Mouse (Mus musculus): ENCODE data around the gene Stk11. TPM values are rescaled to one million over a fixed set of nuclear protein-coding genes. Genes with fewer than 3 reads are reported as not detected.

Stk11 gene
- polyA plus RNA-seq, 1 experiment from 2014 or later = 13.8 TPM

DNA sequence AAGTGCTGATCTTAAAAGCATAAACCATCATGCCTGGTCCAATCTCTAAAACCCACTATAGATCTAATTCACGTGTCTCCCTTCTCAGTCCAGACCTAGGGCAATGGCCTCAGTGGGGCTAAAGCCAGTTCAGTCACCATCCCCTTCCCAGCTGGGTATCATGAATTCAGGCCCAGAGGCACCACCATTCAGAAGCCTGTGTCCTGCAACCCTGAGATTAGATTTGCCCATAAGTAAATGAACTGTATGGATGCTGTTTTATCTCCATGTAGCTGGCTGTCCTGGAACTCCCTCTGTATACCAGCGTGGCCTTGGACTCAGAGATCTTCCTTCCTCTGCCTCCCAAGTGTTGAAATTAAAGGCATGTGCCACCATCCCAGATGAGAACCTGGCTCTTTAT lies 12.6 kb upstream of the Stk11 start:
- Histone ChIP-seq H3K27ac (ENCODE audit: low read length) (peak overlapping the region; percentile 67), H3K27me3 (ENCODE audit: control insufficient read depth, insufficient read depth, low read length) (no peaks in the 10 kb centered on the region), H3K9me3 (replicated peaks; ENCODE audit: control insufficient read depth, low read length) (no peaks in the 10 kb centered on the region), H3K9ac (ENCODE audit: low read length) (peak overlapping the region; percentile 94), H3K4me2 (ENCODE audit: low read depth, low read length) (peak overlapping the region; percentile 47; the same call in 1 of the 2 replicates), H3K4me3 (ENCODE audit: low read length) (no peak overlapping the region; the same call in 1 of the 2 replicates), H3K4me1 (ENCODE audit: control insufficient read depth, insufficient read depth, low read length) (peaks cover 16% of the 10 kb centered on the region), H3K36me3 (ENCODE audit: control insufficient read depth, insufficient read depth) (no peaks in the 10 kb centered on the region)
- ATAC-seq (replicated peaks; ENCODE audit: extremely low read depth, insufficient read depth, low FRiP score) = no peak
- WGBS = 85% methylated on average over 2 of the region's 2 CpGs

DNA sequence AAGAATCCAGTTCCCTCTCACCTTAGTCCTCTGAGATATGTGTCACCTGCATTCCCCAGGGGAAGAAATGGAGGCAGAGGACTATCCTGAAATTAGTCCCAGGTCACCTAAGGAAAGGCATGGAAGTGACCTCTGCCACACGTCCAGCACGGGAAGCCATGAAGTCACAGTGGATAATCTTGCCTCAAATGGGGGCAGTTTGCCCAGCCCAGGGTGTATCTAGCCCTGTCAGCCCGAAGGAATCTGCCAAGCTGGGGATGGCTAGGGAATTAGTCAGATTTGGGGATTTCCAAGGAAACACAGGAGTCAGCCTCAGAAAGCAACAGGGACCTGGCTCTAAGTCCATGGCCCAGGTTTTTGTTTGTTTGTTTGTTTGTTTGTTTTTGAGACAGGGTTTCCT lies 11.4 kb upstream of the Stk11 start:
- Histone ChIP-seq H3K4me3 (ENCODE audit: low read length) (no peak overlapping the region), H3K9ac (ENCODE audit: low read length) (no peak overlapping the region), H3K4me2 (ENCODE audit: low read depth, low read length) (no peak overlapping the region), H3K4me1 (ENCODE audit: control insufficient read depth, insufficient read depth, low read length) (peaks cover 16% of the 10 kb centered on the region), H3K36me3 (ENCODE audit: control insufficient read depth, insufficient read depth) (no peaks in the 10 kb centered on the region), H3K27me3 (ENCODE audit: control insufficient read depth, insufficient read depth, low read length) (no peaks in the 10 kb centered on the region), H3K9me3 (replicated peaks; ENCODE audit: control insufficient read depth, low read length) (no peaks in the 10 kb centered on the region), H3K27ac (ENCODE audit: low read length) (no peak overlapping the region)
- 80% methylated on average over 3 of the region's 3 CpGs for WGBS
- ATAC-seq (replicated peaks; ENCODE audit: extremely low read depth, insufficient read depth, low FRiP score) = no peak

DNA sequence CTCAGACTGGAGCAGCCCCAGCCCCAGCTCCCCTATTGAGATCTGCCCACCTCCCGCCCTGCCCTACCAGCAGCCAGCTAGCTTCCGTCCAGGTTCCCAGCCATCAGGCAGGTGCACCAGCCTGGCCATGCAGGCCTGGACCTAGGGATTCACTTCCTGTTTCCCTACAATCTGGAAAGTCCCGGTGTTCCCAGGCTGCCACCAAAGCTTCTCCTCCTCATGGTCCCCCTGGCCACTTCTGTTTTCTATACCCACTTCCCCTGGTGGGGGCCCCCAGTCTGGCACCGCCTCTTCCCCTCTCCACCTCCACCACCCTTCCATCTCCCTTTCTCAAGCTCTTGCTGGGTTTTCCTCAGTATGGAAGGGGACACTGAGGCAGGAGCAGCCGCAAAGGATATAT lies 10.1 kb upstream of the Stk11 start, which contains the start of gene Sbno2:
Sbno2 (minus strand) TSS at position 112 of the 400 bp plus-strand sequence.
- Histone ChIP-seq H3K4me1 (ENCODE audit: control insufficient read depth, insufficient read depth, low read length) (peaks cover 16% of the 10 kb centered on the region), H3K9ac (ENCODE audit: low read length) (no peak within 1 kb of the TSS), H3K9me3 (replicated peaks; ENCODE audit: control insufficient read depth, low read length) (no peaks in the 10 kb centered on the region), H3K4me2 (ENCODE audit: low read depth, low read length) (no peak within 1 kb of the TSS), H3K27me3 (ENCODE audit: control insufficient read depth, insufficient read depth, low read length) (no peaks in the 10 kb centered on the region), H3K4me3 (ENCODE audit: low read length) (no peak within 1 kb of the TSS), H3K36me3 (ENCODE audit: control insufficient read depth, insufficient read depth) (no peaks in the 10 kb centered on the region), H3K27ac (ENCODE audit: low read length) (no peak within 1 kb of the TSS)
- WGBS = 68% methylated on average over 5 of the region's 5 CpGs
- ATAC-seq (replicated peaks; ENCODE audit: extremely low read depth, insufficient read depth, low FRiP score) = no peak

DNA sequence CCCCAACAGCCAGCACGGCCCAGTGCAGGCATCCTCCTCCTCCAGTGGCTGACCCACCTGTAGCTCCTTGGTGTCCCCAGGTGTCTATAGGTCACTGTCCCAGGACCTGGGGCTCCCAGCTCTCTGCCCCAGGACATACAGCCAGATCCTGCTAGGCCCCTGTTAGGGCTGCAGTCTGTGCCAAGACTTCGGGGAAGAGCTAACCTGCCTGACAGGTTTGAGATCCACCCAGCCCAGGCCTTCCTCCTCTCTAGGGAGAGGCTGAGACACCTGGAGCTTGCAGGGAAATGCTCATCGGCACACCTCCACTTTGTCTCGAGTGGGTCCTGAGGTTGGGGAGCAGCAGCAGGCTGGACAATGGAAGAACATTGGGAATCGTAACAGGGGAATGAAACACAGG lies 9.7 kb upstream of the Stk11 start:
- Histone ChIP-seq H3K4me3 (ENCODE audit: low read length) (no peak overlapping the region), H3K4me1 (ENCODE audit: control insufficient read depth, insufficient read depth, low read length) (peaks cover 14% of the 10 kb centered on the region), H3K9me3 (replicated peaks; ENCODE audit: control insufficient read depth, low read length) (no peaks in the 10 kb centered on the region), H3K27me3 (ENCODE audit: control insufficient read depth, insufficient read depth, low read length) (no peaks in the 10 kb centered on the region), H3K27ac (ENCODE audit: low read length) (no peak overlapping the region), H3K36me3 (ENCODE audit: control insufficient read depth, insufficient read depth) (no peaks in the 10 kb centered on the region), H3K9ac (ENCODE audit: low read length) (no peak overlapping the region), H3K4me2 (ENCODE audit: low read depth, low read length) (no peak overlapping the region)
- WGBS = 68% methylated on average over 5 of the region's 5 CpGs
- ATAC-seq (replicated peaks; ENCODE audit: extremely low read depth, insufficient read depth, low FRiP score) = no peak

DNA sequence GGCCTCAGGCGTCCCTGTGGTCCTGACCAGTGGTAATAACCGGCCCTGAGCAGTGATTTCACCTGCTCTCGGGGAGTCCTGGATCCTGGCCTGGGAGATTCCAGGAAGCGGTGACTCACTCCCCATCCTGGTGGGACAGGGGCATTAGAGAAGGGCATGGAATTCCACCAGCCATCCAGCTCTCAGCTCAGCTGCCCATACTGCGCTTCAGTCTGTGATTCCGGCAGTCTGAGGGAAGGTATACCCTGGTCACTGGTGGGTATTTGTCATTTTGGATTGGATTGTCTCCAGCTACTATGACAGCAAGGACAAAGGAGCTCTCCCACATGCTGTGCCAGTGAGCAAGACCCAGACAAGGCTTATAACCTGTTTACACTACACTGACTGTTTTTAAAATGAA lies 7.9 kb upstream of the Stk11 start:
- H3K36me3 ChIP-seq (ENCODE audit: control insufficient read depth, insufficient read depth) = no peaks in the 10 kb centered on the region
- H3K4me2 ChIP-seq (ENCODE audit: low read depth, low read length) = no peak overlapping the region
- 61% methylated on average over 6 of the region's 6 CpGs for WGBS
- ATAC-seq (replicated peaks; ENCODE audit: extremely low read depth, insufficient read depth, low FRiP score) = no peak
- H3K27ac ChIP-seq (ENCODE audit: low read length) = no peak overlapping the region
- no peaks in the 10 kb centered on the region for H3K27me3 ChIP-seq (ENCODE audit: control insufficient read depth, insufficient read depth, low read length)
- no peak overlapping the region for H3K9ac ChIP-seq (ENCODE audit: low read length)
- H3K4me1 ChIP-seq (ENCODE audit: control insufficient read depth, insufficient read depth, low read length) = peaks cover 3% of the 10 kb centered on the region
- H3K9me3 ChIP-seq (replicated peaks; ENCODE audit: control insufficient read depth, low read length) = no peaks in the 10 kb centered on the region
- no peak overlapping the region for H3K4me3 ChIP-seq (ENCODE audit: low read length)

DNA sequence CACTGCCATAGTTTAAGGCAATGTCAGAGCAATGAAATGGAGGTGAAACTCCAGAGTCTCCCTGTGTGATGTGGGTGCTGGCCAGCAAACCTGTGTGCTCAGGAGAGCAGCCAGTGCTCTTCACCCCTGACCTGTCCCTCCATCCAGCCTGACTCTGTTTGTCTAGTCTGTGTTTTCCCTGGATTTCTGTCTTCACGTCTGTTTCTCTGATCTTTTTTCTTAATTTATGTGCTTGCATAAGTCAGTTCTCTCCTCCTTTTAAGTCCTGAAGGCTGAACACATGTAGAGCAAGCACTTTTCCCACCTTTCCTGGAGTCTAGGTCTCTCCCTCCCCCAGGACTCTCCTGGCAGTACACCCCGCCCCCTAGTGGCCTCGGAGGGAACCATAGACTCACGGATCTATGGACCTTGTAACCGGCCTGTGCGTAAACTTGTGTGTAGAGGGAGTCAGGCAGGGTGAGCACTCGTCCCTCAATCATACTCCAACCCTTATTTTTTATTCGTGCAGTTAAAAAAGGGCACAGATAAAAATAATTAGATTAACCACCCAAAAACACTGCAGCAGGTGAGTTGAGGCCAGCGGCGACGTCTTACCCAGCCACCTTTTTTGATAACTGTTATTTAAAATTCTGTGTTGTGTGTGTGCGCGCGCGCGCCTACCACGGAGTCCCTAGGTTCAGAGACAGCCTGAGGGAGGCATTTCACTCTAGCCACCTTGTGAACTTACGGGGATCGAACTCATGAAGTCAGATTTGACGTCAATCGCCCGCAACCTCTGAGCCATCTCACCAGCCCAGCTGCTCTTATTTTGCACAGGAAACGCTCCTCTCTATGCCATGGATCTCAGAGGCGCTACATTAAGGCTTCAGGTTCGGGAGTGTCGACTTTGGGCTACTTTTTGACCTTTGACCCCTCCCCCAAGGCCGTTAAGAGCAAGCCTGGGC lies 990 bp upstream of the Stk11 start:
- Histone ChIP-seq H3K9ac (ENCODE audit: low read length) (peak overlapping the region; percentile 83), H3K36me3 (ENCODE audit: control insufficient read depth, insufficient read depth) (peaks cover 6% of the 10 kb centered on the region; the same call in 1 of the 2 replicates), H3K4me1 (ENCODE audit: control insufficient read depth, insufficient read depth, low read length) (peaks cover 29% of the 10 kb centered on the region), H3K27ac (ENCODE audit: low read length) (peak overlapping the region; percentile 95), H3K4me2 (ENCODE audit: low read depth, low read length) (peak overlapping the region; percentile 73), H3K27me3 (ENCODE audit: control insufficient read depth, insufficient read depth, low read length) (no peaks in the 10 kb centered on the region), H3K4me3 (ENCODE audit: low read length) (peak overlapping the region; percentile 67), H3K9me3 (replicated peaks; ENCODE audit: control insufficient read depth, low read length) (no peaks in the 10 kb centered on the region)
- ATAC-seq (replicated peaks; ENCODE audit: extremely low read depth, insufficient read depth, low FRiP score) = peak; percentile 46
- 3% methylated on average over 27 of the region's 27 CpGs for WGBS

DNA sequence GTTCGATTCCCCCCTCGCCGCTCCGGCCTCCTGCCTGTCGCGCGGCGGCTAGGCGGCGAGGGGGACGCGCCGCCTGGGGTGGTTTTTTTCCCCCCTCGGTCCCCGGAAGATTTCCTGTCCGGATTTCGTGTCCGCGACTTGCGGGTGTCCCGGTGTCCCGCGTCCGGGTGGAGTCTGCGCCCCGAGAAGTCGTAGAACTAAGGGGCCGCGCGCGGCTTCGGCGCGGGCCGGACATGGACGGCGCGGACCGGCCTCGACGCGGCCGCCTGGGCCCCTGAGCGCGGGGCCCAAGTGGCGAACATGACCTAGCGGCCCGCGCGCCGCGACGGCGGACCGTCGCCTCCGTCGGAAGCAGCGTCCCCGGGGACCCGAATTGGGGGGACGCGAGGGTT lies 337 bp downstream of the Stk11 start:
- peak overlapping the region; percentile 96 for H3K4me2 ChIP-seq (ENCODE audit: low read depth, low read length)
- H3K4me1 ChIP-seq (ENCODE audit: control insufficient read depth, insufficient read depth, low read length) = peaks cover 37% of the 10 kb centered on the region
- peak overlapping the region; percentile 81 for H3K27ac ChIP-seq (ENCODE audit: low read length)
- no peak for ATAC-seq (replicated peaks; ENCODE audit: extremely low read depth, insufficient read depth, low FRiP score)
- peaks cover 9% of the 10 kb centered on the region for H3K36me3 ChIP-seq (ENCODE audit: control insufficient read depth, insufficient read depth)
- H3K9me3 ChIP-seq (replicated peaks; ENCODE audit: control insufficient read depth, low read length) = no peaks in the 10 kb centered on the region
- peak overlapping the region; percentile 92 for H3K4me3 ChIP-seq (ENCODE audit: low read length)
- H3K9ac ChIP-seq (ENCODE audit: low read length) = peak overlapping the region; percentile 94
- 0% methylated on average over 63 of the region's 63 CpGs for WGBS
- no peaks in the 10 kb centered on the region for H3K27me3 ChIP-seq (ENCODE audit: control insufficient read depth, insufficient read depth, low read length)

DNA sequence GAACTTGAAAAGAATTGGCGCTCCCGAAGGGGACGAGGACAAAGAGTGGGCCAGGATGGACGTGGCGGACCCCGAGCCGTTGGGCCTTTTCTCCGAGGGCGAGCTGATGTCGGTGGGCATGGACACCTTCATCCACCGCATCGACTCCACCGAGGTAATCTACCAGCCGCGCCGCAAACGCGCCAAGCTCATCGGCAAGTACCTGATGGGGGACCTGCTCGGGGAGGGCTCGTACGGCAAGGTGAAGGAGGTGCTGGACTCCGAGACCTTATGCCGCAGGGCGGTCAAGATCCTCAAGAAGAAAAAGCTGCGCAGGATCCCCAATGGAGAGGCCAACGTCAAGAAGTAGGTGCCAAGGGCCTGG lies 942 bp downstream of the Stk11 start:
- H3K4me1 ChIP-seq (ENCODE audit: control insufficient read depth, insufficient read depth, low read length) = peaks cover 37% of the 10 kb centered on the region
- peak overlapping the region; percentile 94 for H3K9ac ChIP-seq (ENCODE audit: low read length)
- H3K36me3 ChIP-seq (ENCODE audit: control insufficient read depth, insufficient read depth) = peaks cover 13% of the 10 kb centered on the region
- H3K9me3 ChIP-seq (replicated peaks; ENCODE audit: control insufficient read depth, low read length) = no peaks in the 10 kb centered on the region
- under 1% methylated on average over 27 of the region's 27 CpGs for WGBS
- ATAC-seq (replicated peaks; ENCODE audit: extremely low read depth, insufficient read depth, low FRiP score) = no peak
- peak overlapping the region; percentile 96 for H3K4me2 ChIP-seq (ENCODE audit: low read depth, low read length)
- H3K27ac ChIP-seq (ENCODE audit: low read length) = peak overlapping the region; percentile 67
- H3K27me3 ChIP-seq (ENCODE audit: control insufficient read depth, insufficient read depth, low read length) = no peaks in the 10 kb centered on the region
- peak overlapping the region; percentile 92 for H3K4me3 ChIP-seq (ENCODE audit: low read length)

DNA sequence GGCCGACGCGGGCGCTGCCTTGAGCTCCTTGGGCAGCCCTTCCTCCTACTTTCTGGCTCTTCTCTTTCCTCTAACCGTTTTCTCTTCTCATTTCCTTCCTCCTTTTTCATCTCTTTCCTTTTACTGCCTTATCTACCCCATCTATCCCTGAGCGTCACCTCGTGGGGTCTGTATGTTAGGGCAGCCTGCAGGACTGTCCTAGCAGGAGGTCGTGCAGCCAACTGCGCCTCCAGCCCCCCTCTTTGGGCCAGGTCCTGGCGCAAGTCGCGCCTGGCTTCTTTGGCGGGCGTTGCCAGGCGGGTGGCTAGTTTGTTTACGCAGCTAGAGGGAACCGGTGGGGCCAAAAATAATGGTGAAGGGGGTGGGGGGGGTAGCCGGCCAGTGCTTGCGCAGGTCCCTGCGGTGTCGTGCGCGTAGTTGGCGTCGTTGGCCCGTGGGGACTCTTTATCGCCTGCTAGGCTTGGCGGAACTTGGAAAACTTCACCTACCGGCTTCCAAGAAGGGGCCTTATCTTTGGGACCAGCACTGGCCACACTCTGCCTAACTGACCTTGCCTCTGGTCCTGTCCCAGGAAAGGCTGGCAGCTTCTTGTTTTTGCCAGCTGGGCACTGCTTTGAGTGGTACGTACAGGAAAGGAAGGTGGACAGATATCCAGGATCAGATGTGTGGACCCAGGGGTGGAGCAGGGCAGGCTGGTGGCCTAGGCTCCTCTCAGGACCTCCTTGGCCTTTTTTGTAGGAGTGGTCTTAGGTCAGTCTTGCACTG lies 1.5 kb downstream of the Stk11 start:
- peak overlapping the region; percentile 94 for H3K9ac ChIP-seq (ENCODE audit: low read length)
- peak overlapping the region; percentile 67 for H3K27ac ChIP-seq (ENCODE audit: low read length)
- H3K27me3 ChIP-seq (ENCODE audit: control insufficient read depth, insufficient read depth, low read length) = no peaks in the 10 kb centered on the region
- H3K36me3 ChIP-seq (ENCODE audit: control insufficient read depth, insufficient read depth) = peaks cover 15% of the 10 kb centered on the region
- peak overlapping the region; percentile 92 for H3K4me3 ChIP-seq (ENCODE audit: low read length)
- WGBS = 1% methylated on average over 30 of the region's 30 CpGs
- ATAC-seq (replicated peaks; ENCODE audit: extremely low read depth, insufficient read depth, low FRiP score) = no peak
- H3K4me2 ChIP-seq (ENCODE audit: low read depth, low read length) = peak overlapping the region; percentile 96
- no peaks in the 10 kb centered on the region for H3K9me3 ChIP-seq (replicated peaks; ENCODE audit: control insufficient read depth, low read length)
- H3K4me1 ChIP-seq (ENCODE audit: control insufficient read depth, insufficient read depth, low read length) = peaks cover 37% of the 10 kb centered on the region
